Mouse (Mus musculus) thymus, adult 2 months (tissue): ENCODE results near the gene Tmem40. TPM values are rescaled to one million over a fixed set of nuclear protein-coding genes. Genes with fewer than 3 reads are reported as not detected.

Source experiments
- DNase-seq: peaks from one replicate; pipeline ENCODE4 v3.0.0; 2021
- H3K27ac ChIP-seq: fragments of 200-500 bp; 2 replicates; pipeline ENCODE4 v1.5.1; 2012; ENCODE audit warnings: low read length, control low read depth; ENCODE audit not compliant: control insufficient read depth, insufficient read depth
- H3K27me3 ChIP-seq: fragments of 200-500 bp; 2 replicates; pipeline ENCODE4 v1.6.1; 2012; ENCODE audit warnings: mild to moderate bottlenecking, low read length, moderate library complexity, mixed read lengths; ENCODE audit not compliant: control insufficient read depth, insufficient read depth
- H3K36me3 ChIP-seq: fragments of 200-500 bp; 2 replicates; pipeline ENCODE4 v1.6.1; 2012; ENCODE audit warnings: mild to moderate bottlenecking, low read length, moderate library complexity; ENCODE audit not compliant: control insufficient read depth, insufficient read depth
- H3K4me1 ChIP-seq: fragments of 200-500 bp; replicated peaks from 2 replicates; pipeline ENCODE4 v1.6.1; 2012; ENCODE audit warnings: low read length; ENCODE audit not compliant: control insufficient read depth, insufficient read depth
- H3K4me3 ChIP-seq: fragments of 200-500 bp; 2 replicates; pipeline ENCODE4 v1.5.1; 2012; ENCODE audit warnings: mild to moderate bottlenecking, low read length, control low read depth, moderate library complexity; ENCODE audit not compliant: control insufficient read depth, insufficient read depth
- CTCF ChIP-seq: fragments of 200-500 bp; IDR thresholded peaks from 2 replicates; pipeline ENCODE4 v1.5.1; 2012; ENCODE audit warnings: mild to moderate bottlenecking, control low read depth, low read length, moderate library complexity, borderline replicate concordance; ENCODE audit not compliant: control insufficient read depth, poor library complexity, insufficient read depth; ENCODE audit errors: extremely low read depth
- POLR2A ChIP-seq: fragments of 200-500 bp; IDR thresholded peaks from 2 replicates; pipeline ENCODE4 v1.6.1; 2012; ENCODE audit warnings: mild to moderate bottlenecking, low read length, control low read depth, moderate library complexity; ENCODE audit not compliant: control insufficient read depth, poor library complexity, insufficient read depth; ENCODE audit errors: extremely low read depth
- WGBS: fragments of 180-500 bp; shearing (Covaris S2); methylation state at CpG from one replicate; pipeline ENCODE4 v1.1.7; 2018; 5-methylcytosine and 5-hydroxymethylcytosine counted together
- polyA plus RNA-seq: library from polyadenylated mRNA; depleted of rRNA; stranded (reverse); fragments of >200 nt; gene quantifications from 2 replicates; pipeline ENCODE4 v1.2.3, GENCODE M21; 2012

The Tmem40 gene
- polyA plus RNA-seq, 1 experiment, result 2.5 TPM

DNA sequence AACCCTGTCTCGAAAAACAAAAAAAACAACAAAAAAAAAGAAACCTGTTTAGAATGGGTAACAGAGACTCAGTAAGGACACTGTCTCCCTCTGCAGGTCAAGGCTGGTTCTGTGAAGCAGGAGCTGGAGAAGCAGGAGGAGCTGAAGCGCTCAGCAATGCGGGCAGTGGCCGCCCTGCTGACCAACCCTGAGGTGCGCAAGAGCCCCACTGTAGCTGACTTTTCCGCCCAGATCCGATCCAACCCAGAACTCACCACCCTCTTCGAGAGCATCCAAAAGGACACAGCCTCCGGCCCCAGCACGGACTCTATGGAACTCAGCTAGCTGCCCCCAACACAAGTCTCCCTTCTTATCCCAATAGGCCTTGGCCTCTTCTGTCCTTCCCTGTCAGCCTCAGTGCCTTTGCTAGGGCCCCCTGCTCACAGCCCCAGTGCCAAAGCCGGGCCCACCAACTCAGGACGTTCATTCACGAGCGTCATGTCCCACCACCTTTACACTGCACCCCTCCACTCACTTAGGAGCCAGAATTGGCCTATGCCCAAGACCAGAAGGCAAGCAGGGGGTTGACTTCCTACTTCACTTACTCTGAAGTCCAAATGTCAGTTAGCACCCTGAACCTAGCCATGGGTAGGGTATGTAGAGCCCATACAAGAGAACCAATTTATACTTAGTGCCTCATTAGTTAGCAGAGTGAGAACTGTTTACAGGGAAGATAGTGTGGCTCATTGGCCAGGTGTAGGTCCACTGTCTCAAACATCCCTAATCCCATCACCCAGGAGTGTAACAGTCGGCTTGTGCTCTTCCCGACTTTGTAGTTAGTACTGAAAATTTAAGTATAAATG lies 41.6 kb upstream of the Tmem40 start:
- TF ChIP-seq POLR2A, result no peak
- TF ChIP-seq CTCF, result peak; percentile 34; the same call in 1 of the 2 replicates
- peak; percentile 58 for DNase-seq
- Histone ChIP-seq H3K27ac (no peak overlapping the region), H3K4me3 (no peak overlapping the region), H3K4me1 (peaks cover 10% of the 10 kb centered on the region), H3K27me3 (no peaks in the 10 kb centered on the region), H3K36me3 (peaks cover 37% of the 10 kb centered on the region)
- WGBS, result 76% methylated on average over 16 of the region's 16 CpGs

DNA sequence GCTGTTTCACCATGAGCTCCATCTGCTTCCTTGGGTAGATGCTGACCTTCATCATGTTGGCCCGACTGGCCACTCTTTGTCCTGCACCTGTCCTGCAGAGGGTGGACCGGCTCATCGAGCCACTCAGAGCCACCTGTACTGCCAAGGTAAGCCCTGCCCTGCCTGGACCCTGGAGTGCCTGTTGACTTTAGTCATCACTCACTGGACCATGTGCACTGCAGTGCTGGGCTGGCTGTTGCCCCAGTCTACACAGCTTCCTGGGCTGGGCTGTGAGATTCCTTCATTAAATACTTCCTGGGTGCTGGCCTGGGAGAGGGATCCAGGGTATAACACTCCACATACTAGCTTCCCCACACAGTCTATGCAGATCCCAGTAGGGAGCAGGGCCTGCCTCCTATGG lies 39.6 kb upstream of the Tmem40 start:
- peaks cover 4% of the 10 kb centered on the region for H3K4me1 ChIP-seq
- H3K4me3 ChIP-seq, result no peak overlapping the region
- DNase-seq, result no peak
- no peaks in the 10 kb centered on the region for H3K27me3 ChIP-seq
- peaks cover 40% of the 10 kb centered on the region for H3K36me3 ChIP-seq
- 97% methylated on average over 3 of the region's 3 CpGs for WGBS
- TF ChIP-seq POLR2A (no peak), CTCF (no peak)
- H3K27ac ChIP-seq, result no peak overlapping the region

DNA sequence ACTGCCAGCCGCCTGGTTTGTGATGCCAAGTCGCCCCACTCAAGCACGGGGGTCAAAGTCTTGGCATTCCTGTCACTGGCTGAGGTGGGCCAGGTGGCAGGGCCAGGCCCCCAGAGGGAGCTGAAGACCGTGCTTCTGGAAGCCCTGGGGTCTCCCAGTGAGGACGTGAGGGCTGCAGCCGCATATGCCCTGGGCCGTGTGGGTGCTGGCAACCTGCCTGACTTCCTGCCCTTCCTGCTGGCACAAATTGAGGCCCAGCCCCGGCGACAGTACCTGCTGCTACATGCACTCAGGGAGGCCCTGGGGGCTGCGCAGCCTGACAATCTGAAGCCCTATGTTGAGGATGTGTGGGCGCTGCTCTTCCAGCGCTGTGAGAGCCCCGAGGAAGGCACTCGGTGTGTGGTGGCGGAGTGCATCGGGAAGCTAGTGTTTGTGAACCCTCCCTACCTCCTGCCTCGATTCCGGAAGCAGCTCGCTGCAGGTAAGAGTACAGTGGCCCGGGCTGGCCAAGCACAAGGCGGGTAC lies 30.5 kb upstream of the Tmem40 start:
- peak; percentile 50 for DNase-seq
- 26% methylated on average over 21 of the region's 21 CpGs for WGBS
- H3K4me3 ChIP-seq, result peak overlapping the region; percentile 35
- H3K27me3 ChIP-seq, result no peaks in the 10 kb centered on the region
- TF ChIP-seq CTCF, result peak; percentile 17; the same call in 1 of the 2 replicates
- peak; percentile 32; the same call in 1 of the 2 replicates for TF ChIP-seq POLR2A
- H3K27ac ChIP-seq, result peak overlapping the region; percentile 25; the same call in 1 of the 2 replicates
- H3K4me1 ChIP-seq, result peaks cover 14% of the 10 kb centered on the region
- 0 out of 2 replicates have a peak, but pooled peaks cover 2% of the 10 kb centered on the region for H3K36me3 ChIP-seq

DNA sequence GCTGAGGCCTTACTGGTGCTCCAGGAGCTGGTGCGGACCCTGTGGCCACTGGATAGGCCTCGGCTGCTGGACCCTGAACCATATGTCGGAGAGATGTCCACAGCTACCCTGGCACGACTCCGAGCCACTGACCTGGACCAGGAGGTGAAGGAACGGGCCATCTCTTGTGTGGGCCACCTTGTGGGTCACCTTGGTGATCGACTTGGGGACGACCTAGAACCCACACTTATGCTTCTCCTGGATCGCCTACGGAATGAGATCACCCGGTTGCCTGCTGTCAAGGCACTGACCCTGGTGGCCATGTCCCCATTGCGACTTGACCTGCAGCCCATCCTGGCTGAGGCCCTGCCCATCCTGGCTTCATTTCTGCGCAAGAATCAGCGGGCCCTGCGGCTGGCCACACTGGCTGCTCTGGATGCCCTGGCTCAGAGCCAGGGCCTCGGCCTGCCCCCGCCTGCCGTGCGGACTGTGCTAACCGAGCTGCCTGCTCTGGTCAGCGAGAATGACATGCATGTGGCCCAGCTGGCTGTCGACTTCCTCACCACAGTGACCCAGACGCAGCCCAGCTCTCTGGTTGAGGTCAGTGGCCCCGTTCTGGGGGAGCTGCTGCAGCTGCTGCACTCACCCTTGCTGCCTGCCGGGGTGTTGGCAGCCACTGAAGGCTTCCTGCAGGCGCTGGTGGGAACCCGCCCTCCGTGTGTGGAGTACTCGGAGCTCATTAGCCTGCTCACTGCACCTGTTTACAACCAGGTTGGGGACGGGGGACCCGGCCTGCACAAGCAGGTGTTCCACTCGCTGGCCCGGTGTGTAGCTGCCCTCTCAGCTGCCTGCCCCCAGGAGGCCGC lies 29.9 kb upstream of the Tmem40 start:
- DNase-seq, result peak; percentile 37
- 50% methylated on average over 34 of the region's 34 CpGs for WGBS
- Histone ChIP-seq H3K27me3 (no peaks in the 10 kb centered on the region), H3K36me3 (no peaks in the 10 kb centered on the region; the same call in 1 of the 2 replicates), H3K4me3 (peak overlapping the region; percentile 35), H3K4me1 (peaks cover 14% of the 10 kb centered on the region), H3K27ac (peak overlapping the region; percentile 25; the same call in 1 of the 2 replicates)
- TF ChIP-seq POLR2A (no peak), CTCF (no peak)

DNA sequence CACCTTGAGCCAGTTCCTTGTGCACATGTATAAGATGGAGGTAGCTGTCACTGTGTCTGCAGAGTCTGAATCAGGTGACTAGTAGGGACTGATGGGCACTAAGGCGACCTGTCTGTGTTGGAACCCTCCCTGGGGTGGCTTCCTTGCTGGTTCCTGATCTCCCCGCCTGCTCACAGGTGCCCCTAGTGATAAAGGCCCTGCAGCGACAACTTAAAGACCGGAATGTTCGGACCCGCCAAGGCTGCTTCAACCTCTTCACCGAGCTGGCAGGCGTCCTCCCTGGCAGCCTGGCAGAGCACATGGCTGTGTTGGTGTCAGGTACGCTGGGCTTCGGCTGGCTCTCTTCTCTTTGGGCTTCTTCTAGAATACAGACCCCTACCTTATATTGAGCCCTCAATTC lies 28.8 kb upstream of the Tmem40 start:
- WGBS, result 98% methylated on average over 10 of the region's 10 CpGs
- H3K27ac ChIP-seq, result no peak overlapping the region
- H3K4me1 ChIP-seq, result peaks cover 14% of the 10 kb centered on the region
- no peaks in the 10 kb centered on the region for H3K27me3 ChIP-seq
- no peak for DNase-seq
- no peak overlapping the region for H3K4me3 ChIP-seq
- TF ChIP-seq POLR2A, result no peak
- no peaks in the 10 kb centered on the region; the same call in 1 of the 2 replicates for H3K36me3 ChIP-seq

DNA sequence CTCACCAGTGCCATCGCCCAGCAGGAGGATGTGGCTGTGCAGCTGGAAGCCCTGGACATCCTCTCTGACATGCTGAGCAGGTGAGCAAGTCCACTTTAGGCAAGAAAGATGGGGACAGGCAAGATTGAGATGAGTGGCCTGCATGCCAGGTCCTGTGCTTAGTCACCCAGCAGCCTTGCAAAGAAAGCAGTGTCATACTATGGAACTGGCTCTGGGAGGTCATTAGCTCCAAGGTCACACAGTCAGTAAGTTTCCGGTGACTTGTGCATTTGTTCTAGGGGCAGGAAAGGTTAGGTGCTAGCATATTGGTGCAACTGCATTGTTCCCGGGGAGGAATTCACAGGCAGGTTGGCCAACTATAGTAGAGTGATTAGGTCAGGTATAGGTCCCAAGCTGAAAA lies 20.6 kb upstream of the Tmem40 start:
- Histone ChIP-seq H3K27ac (no peak overlapping the region), H3K4me1 (no peaks in the 10 kb centered on the region), H3K27me3 (no peaks in the 10 kb centered on the region), H3K4me3 (no peak overlapping the region), H3K36me3 (no peaks in the 10 kb centered on the region; the same call in none of the 2 replicates)
- DNase-seq, result no peak
- 98% methylated on average over 3 of the region's 3 CpGs for WGBS
- TF ChIP-seq CTCF, result no peak
- no peak for TF ChIP-seq POLR2A
